Mouse (Mus musculus): ENCODE results near the gene Gm21954. TPM values are rescaled to one million over a fixed set of nuclear protein-coding genes. Genes with fewer than 3 reads are reported as not detected.

Gm21954 gene
- total and polyA plus RNA-seq, 2 experiments, result not detected

- no peaks in the 10 kb centered on the region for H3K36me3 ChIP-seq (ENCODE audit: control insufficient read depth, insufficient read depth, low read length)
- H3K4me1 ChIP-seq (ENCODE audit: control insufficient read depth, insufficient read depth, low read length), result no peaks in the 10 kb centered on the region
- no peaks in the 10 kb centered on the region for H3K79me2 ChIP-seq (ENCODE audit: control insufficient read depth, insufficient read depth, low read length)
- no peak overlapping the region for H3K4me3 ChIP-seq (ENCODE audit: insufficient read depth, low read depth, low read length)
- TF ChIP-seq CTCF (IDR thresholded peaks at IDR 0.05; ENCODE audit: low read depth, low read length) (no peak), POLR2A (IDR thresholded peaks at IDR 0.05; ENCODE audit: extremely low read depth, insufficient read depth, low read length) (no peak)
- no peak for DNase-seq (ENCODE audit: extremely low read depth, low read depth, low spot score)
- H3K27ac ChIP-seq (replicated peaks; ENCODE audit: insufficient read depth, low read depth, low read length), result no peak overlapping the region
- WGBS, result 86% methylated on average over 7 of the region's 7 CpGs
- no peaks in the 10 kb centered on the region for H3K27me3 ChIP-seq (ENCODE audit: control insufficient read depth, insufficient read depth, low read length)
- H3K9ac ChIP-seq (ENCODE audit: low read depth, low read length), result no peak overlapping the region
These were observed 4.7 kb upstream of the Gm21954 start for GRCm38 (mm10) chr3:55476694-55477093.

DNA sequence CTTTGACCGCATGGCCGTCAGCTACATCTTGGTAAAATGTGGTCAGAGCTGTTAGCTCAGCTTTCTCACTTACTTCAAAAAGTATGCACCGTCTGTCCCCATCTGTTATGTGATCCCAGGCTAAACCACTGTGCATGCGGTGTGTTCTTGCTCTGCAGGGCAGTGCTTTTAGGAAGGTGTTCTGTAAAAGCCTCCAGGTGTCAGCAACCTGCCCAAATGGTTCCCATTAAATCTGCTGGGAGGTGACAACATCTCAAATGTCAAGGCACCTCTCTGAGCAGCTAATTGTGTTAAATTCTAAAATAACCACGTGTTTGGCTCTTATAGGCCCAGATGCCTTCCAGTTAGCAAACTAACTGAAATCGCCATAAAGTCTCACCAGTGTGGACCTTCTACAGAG is 1.1 kb upstream of the Gm21954 start:
- 80% methylated on average over 6 of the region's 6 CpGs for WGBS

DNA sequence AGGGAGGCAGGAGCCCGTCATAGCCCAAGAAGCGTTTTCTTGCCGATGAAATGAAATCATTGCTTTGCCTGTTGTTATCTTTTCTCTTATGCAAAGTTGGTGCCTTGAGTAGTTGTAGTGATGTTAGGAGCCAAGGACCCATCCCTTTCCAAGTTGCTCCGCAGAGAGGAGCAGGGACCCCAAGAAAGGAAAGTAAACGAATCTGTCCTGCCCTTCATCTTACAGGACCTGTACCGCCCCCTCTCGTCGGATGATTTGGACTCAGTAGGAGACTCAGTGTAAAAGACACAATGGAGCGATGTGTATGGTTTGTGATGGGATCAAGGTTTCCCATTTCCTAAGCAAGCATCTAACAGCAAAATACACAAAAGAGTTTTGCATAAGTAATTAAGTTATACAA is 5.7 kb downstream of the Gm21954 start:
- no peak for DNase-seq (ENCODE audit: extremely low read depth, low read depth, low spot score)
- no peaks in the 10 kb centered on the region for H3K36me3 ChIP-seq (ENCODE audit: control insufficient read depth, insufficient read depth, low read length)
- no peaks in the 10 kb centered on the region for H3K27me3 ChIP-seq (ENCODE audit: control insufficient read depth, insufficient read depth, low read length)
- H3K27ac ChIP-seq (replicated peaks; ENCODE audit: insufficient read depth, low read depth, low read length), result no peak overlapping the region
- WGBS, result 73% methylated on average over 9 of the region's 9 CpGs
- no peaks in the 10 kb centered on the region for H3K4me1 ChIP-seq (ENCODE audit: control insufficient read depth, insufficient read depth, low read length)
- no peak for TF ChIP-seq CTCF (IDR thresholded peaks at IDR 0.05; ENCODE audit: low read depth, low read length)
- TF ChIP-seq POLR2A (IDR thresholded peaks at IDR 0.05; ENCODE audit: extremely low read depth, insufficient read depth, low read length), result no peak
- H3K4me3 ChIP-seq (ENCODE audit: insufficient read depth, low read depth, low read length), result no peak overlapping the region
- no peak overlapping the region for H3K9ac ChIP-seq (ENCODE audit: low read depth, low read length)
- H3K79me2 ChIP-seq (ENCODE audit: control insufficient read depth, insufficient read depth, low read length), result no peaks in the 10 kb centered on the region

More for the DNA sequence above, 1.1 kb upstream of the Gm21954 start:
- Histone ChIP-seq H3K4me1 (ENCODE audit: control insufficient read depth, insufficient read depth, low read length) (no peaks in the 10 kb centered on the region), H3K27ac (replicated peaks; ENCODE audit: insufficient read depth, low read depth, low read length) (no peak overlapping the region), H3K79me2 (ENCODE audit: control insufficient read depth, insufficient read depth, low read length) (no peaks in the 10 kb centered on the region), H3K27me3 (ENCODE audit: control insufficient read depth, insufficient read depth, low read length) (no peaks in the 10 kb centered on the region), H3K36me3 (ENCODE audit: control insufficient read depth, insufficient read depth, low read length) (no peaks in the 10 kb centered on the region), H3K9ac (ENCODE audit: low read depth, low read length) (no peak overlapping the region), H3K4me3 (ENCODE audit: insufficient read depth, low read depth, low read length) (no peak overlapping the region)
- no peak for TF ChIP-seq CTCF (IDR thresholded peaks at IDR 0.05; ENCODE audit: low read depth, low read length)
- no peak for TF ChIP-seq POLR2A (IDR thresholded peaks at IDR 0.05; ENCODE audit: extremely low read depth, insufficient read depth, low read length)
- DNase-seq (ENCODE audit: extremely low read depth, low read depth, low spot score), result no peak

DNA sequence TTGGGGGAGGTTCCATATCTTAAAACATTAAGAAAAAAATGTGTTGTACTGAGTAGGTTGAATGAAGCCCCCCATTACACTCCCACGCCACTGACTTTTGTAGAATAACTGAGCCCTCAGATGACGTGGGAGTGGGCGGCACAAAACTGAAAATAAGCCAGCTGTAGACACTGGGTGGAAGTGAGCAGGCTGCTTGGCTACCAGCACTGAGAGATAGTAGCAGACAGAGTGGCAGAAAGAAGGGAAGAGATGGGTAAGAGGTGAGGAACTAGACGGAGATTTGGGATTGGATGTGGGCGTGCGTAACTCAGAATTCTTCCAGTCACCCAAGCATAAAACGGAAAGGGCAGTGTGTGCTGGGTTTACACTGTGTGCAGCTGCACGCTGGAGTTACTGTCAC is 6.2 kb downstream of the Gm21954 start:
- 82% methylated on average over 8 of the region's 8 CpGs for WGBS
- no peaks in the 10 kb centered on the region for H3K36me3 ChIP-seq (ENCODE audit: control insufficient read depth, insufficient read depth, low read length)
- no peak overlapping the region for H3K27ac ChIP-seq (replicated peaks; ENCODE audit: insufficient read depth, low read depth, low read length)
- H3K27me3 ChIP-seq (ENCODE audit: control insufficient read depth, insufficient read depth, low read length), result no peaks in the 10 kb centered on the region
- no peak for DNase-seq (ENCODE audit: extremely low read depth, low read depth, low spot score)
- H3K4me3 ChIP-seq (ENCODE audit: insufficient read depth, low read depth, low read length), result no peak overlapping the region
- no peaks in the 10 kb centered on the region for H3K79me2 ChIP-seq (ENCODE audit: control insufficient read depth, insufficient read depth, low read length)
- H3K4me1 ChIP-seq (ENCODE audit: control insufficient read depth, insufficient read depth, low read length), result no peaks in the 10 kb centered on the region
- H3K9ac ChIP-seq (ENCODE audit: low read depth, low read length), result no peak overlapping the region
- TF ChIP-seq CTCF (IDR thresholded peaks at IDR 0.05; ENCODE audit: low read depth, low read length) (no peak), POLR2A (IDR thresholded peaks at IDR 0.05; ENCODE audit: extremely low read depth, insufficient read depth, low read length) (no peak)

DNA sequence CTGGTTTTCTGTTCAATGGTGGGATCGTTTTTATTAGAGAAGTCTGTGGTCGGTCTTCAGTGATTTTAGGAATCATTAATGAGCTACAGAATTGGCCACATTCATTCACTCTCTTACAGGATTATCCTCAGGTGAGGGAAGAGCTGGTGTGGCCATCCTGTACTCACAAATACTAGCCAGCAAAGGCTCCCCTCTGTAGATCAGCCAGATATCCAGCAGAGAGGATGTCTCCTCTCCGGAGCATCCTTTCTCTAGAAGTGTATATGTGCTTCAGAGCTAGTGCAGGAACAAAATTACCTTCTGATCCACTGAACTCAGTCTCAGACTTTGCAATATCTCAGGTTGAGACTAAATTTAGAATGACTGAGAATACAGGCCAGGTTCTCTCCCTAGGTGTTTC is 7.8 kb downstream of the Gm21954 start:
- WGBS, result 81% methylated on average over 3 of the region's 3 CpGs
- Histone ChIP-seq H3K27ac (replicated peaks; ENCODE audit: insufficient read depth, low read depth, low read length) (no peak overlapping the region), H3K4me1 (ENCODE audit: control insufficient read depth, insufficient read depth, low read length) (no peaks in the 10 kb centered on the region), H3K79me2 (ENCODE audit: control insufficient read depth, insufficient read depth, low read length) (no peaks in the 10 kb centered on the region), H3K36me3 (ENCODE audit: control insufficient read depth, insufficient read depth, low read length) (no peaks in the 10 kb centered on the region), H3K4me3 (ENCODE audit: insufficient read depth, low read depth, low read length) (no peak overlapping the region), H3K27me3 (ENCODE audit: control insufficient read depth, insufficient read depth, low read length) (no peaks in the 10 kb centered on the region), H3K9ac (ENCODE audit: low read depth, low read length) (no peak overlapping the region)
- TF ChIP-seq CTCF (IDR thresholded peaks at IDR 0.05; ENCODE audit: low read depth, low read length) (no peak), POLR2A (IDR thresholded peaks at IDR 0.05; ENCODE audit: extremely low read depth, insufficient read depth, low read length) (no peak)
- no peak for DNase-seq (ENCODE audit: extremely low read depth, low read depth, low spot score)

DNA sequence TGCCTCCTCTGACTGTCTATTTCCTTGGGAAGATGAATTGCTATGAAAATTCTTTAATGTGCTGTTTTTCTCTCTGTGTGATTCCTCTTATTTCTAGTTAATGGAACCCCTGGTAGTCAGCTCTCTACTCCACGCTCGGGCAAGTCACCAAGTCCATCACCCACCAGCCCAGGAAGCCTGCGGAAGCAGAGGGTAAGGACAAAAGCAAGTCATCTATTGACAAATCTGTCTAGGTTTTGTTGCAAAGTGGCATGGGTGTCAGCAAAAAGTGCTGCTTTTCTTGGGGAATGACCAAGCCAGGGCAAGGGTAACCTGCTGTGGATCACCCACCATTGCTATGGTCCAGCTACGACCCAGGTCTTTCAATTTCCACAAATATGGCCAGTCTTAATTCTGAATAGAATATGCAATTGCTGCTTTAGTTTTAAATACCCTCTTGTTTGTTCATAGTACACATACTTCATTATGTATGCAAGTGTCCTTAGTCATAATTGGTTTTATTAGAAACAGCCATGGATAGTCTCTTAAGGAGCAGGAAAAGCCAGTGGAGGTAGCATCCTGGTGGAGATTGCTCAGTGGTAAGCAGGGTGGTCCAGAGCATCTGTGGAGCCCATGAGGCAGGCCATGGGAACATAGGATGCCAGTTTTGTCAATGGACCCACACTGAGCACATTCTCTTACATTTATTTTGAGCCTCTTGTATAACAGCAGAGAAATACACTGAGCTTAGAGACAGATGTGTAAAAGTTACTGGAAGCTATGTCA is 8.9 kb downstream of the Gm21954 start:
- no peaks in the 10 kb centered on the region for H3K27me3 ChIP-seq (ENCODE audit: control insufficient read depth, insufficient read depth, low read length)
- 88% methylated on average over 4 of the region's 4 CpGs for WGBS
- H3K4me3 ChIP-seq (ENCODE audit: insufficient read depth, low read depth, low read length), result no peak overlapping the region
- H3K27ac ChIP-seq (replicated peaks; ENCODE audit: insufficient read depth, low read depth, low read length), result no peak overlapping the region
- no peak overlapping the region for H3K9ac ChIP-seq (ENCODE audit: low read depth, low read length)
- no peaks in the 10 kb centered on the region for H3K79me2 ChIP-seq (ENCODE audit: control insufficient read depth, insufficient read depth, low read length)
- TF ChIP-seq CTCF (IDR thresholded peaks at IDR 0.05; ENCODE audit: low read depth, low read length) (no peak), POLR2A (IDR thresholded peaks at IDR 0.05; ENCODE audit: extremely low read depth, insufficient read depth, low read length) (no peak)
- no peaks in the 10 kb centered on the region for H3K36me3 ChIP-seq (ENCODE audit: control insufficient read depth, insufficient read depth, low read length)
- no peak for DNase-seq (ENCODE audit: extremely low read depth, low read depth, low spot score)
- no peaks in the 10 kb centered on the region for H3K4me1 ChIP-seq (ENCODE audit: control insufficient read depth, insufficient read depth, low read length)
